Mouse (Mus musculus): Measurements from ENCODE around the gene Pgm1. TPM values are rescaled to one million over a fixed set of nuclear protein-coding genes. Genes with fewer than 3 reads are reported as not detected.

Gene Pgm1
- total and polyA plus RNA-seq, 3 experiments = 47.2 to 102 (median 66.8) TPM

DNA sequence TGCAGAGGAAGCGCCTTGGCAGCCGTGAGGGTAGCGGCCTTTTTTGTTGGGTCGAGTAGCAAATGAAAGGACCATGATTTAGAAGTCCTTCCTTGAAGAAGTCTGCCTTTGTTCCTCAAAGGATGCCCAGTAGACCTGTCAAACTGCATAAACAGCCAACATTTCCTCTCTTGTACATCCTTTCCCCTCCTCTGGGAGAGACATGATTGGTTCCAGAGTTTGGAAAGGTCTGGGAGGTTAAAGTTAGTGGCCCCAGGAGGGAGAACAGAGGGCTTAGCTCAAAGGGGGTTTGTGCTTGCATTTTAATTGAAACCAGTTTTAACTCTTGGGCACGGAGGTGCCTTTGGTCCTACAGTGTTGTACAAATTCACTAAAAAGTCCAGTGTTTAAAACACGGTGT lies 37.3 kb downstream of the Pgm1 start:
- no peak for ATAC-seq (ENCODE audit: extremely low read depth, insufficient number of reproducible peaks, low FRiP score, poor library complexity, severe bottlenecking)

DNA sequence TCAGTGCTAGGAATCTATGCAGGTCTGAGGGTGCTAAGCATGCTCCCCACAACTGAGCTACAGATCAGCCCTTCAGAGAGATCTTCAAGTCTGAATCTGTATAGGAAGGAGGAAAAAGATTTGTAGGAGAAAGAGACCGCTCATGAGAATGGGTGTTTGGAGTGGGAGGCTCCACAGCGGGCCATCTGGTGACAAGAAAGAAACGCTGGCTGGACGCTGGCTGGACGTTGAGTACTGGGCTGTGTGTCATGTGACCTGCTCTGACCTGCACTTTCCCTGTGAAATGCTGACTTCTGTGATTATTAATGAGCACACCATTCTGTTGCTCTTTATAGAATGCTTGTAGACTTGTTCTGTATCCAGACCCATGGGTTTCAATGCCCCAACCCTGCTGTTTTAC lies 40.1 kb downstream of the Pgm1 start:
- Histone ChIP-seq H3K9me3 (replicated peaks) (no peaks in the 10 kb centered on the region), H3K4me1 (ENCODE audit: insufficient read depth, low read depth, low read length) (no peaks in the 10 kb centered on the region), H3K36me3 (replicated peaks) (peaks cover 89% of the 10 kb centered on the region)

More for the DNA sequence above, 37.3 kb downstream of the Pgm1 start:
- H3K4me3 ChIP-seq (ENCODE audit: low read depth, low read length) = no peak overlapping the region
- no peaks in the 10 kb centered on the region for H3K4me1 ChIP-seq (ENCODE audit: insufficient read depth, low read depth, low read length)
- H3K27me3 ChIP-seq (ENCODE audit: insufficient read depth, low read length) = no peaks in the 10 kb centered on the region
- no peak for DNase-seq (ENCODE audit: low spot score)
- TF ChIP-seq GATA2 (IDR thresholded peaks at IDR 0.05; ENCODE audit: borderline replicate concordance, low read depth, low read length) = no peak
- TF ChIP-seq TAL1 (conservative IDR thresholded peaks at IDR 0.05; ENCODE audit: low read depth, low read length) = no peak
- TF ChIP-seq GATA1 (IDR thresholded peaks at IDR 0.05; ENCODE audit: borderline replicate concordance, low read length) = no peak
- TF ChIP-seq CTCF (IDR thresholded peaks at IDR 0.05; ENCODE audit: low read depth, low read length) = no peak
- peaks cover 90% of the 10 kb centered on the region for H3K36me3 ChIP-seq (replicated peaks)
- H3K9me3 ChIP-seq (replicated peaks) = no peaks in the 10 kb centered on the region

DNA sequence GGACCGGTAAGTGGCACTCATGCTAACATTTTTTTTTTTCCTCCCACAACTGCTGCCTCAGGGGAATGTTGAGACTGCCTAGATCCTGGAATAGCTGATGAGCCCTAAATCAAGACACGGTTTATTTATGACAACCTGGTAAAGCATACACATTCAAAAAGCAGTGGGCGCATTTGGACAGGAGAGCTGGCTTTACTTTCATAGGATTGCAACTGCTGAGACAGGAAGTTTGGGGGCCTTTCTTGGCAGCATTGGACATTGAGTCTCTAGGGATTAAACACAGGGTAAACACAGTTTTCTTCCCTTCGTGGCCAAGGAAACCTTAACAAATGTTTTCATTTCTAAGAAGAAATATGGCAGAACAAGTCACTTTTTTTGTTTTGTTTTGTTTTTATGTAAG lies 40.9 kb downstream of the Pgm1 start:
- TF ChIP-seq CTCF (IDR thresholded peaks at IDR 0.05; ENCODE audit: low read depth, low read length) = no peak
- no peak for TF ChIP-seq TAL1 (conservative IDR thresholded peaks at IDR 0.05; ENCODE audit: low read depth, low read length)
- TF ChIP-seq GATA1 (IDR thresholded peaks at IDR 0.05; ENCODE audit: borderline replicate concordance, low read length) = no peak
- TF ChIP-seq POLR2AphosphoS5 (IDR thresholded peaks at IDR 0.05; ENCODE audit: insufficient replicate concordance, low read depth, low read length) = no peak
- no peak for TF ChIP-seq GATA2 (IDR thresholded peaks at IDR 0.05; ENCODE audit: borderline replicate concordance, low read depth, low read length)
- Histone ChIP-seq H3K27me3 (ENCODE audit: insufficient read depth, low read length) (no peaks in the 10 kb centered on the region), H3K9me3 (replicated peaks) (no peaks in the 10 kb centered on the region), H3K4me1 (ENCODE audit: insufficient read depth, low read depth, low read length) (no peaks in the 10 kb centered on the region), H3K4me3 (ENCODE audit: low read depth, low read length) (no peak overlapping the region), H3K36me3 (replicated peaks) (peaks cover 91% of the 10 kb centered on the region)
- ATAC-seq (ENCODE audit: extremely low read depth, insufficient number of reproducible peaks, low FRiP score, poor library complexity, severe bottlenecking) (no peak), DNase-seq (ENCODE audit: low spot score) (no peak)

More for the DNA sequence above, 40.1 kb downstream of the Pgm1 start:
- no peak for DNase-seq (ENCODE audit: low spot score)
- Histone ChIP-seq H3K4me3 (ENCODE audit: low read depth, low read length) (no peak overlapping the region), H3K27me3 (ENCODE audit: insufficient read depth, low read length) (no peaks in the 10 kb centered on the region)
- TF ChIP-seq GATA1 (IDR thresholded peaks at IDR 0.05; ENCODE audit: borderline replicate concordance, low read length) (no peak), POLR2AphosphoS5 (IDR thresholded peaks at IDR 0.05; ENCODE audit: insufficient replicate concordance, low read depth, low read length) (no peak), TAL1 (conservative IDR thresholded peaks at IDR 0.05; ENCODE audit: low read depth, low read length) (no peak), CTCF (IDR thresholded peaks at IDR 0.05; ENCODE audit: low read depth, low read length) (no peak), GATA2 (IDR thresholded peaks at IDR 0.05; ENCODE audit: borderline replicate concordance, low read depth, low read length) (no peak)
- ATAC-seq (ENCODE audit: extremely low read depth, insufficient number of reproducible peaks, low FRiP score, poor library complexity, severe bottlenecking) = no peak

DNA sequence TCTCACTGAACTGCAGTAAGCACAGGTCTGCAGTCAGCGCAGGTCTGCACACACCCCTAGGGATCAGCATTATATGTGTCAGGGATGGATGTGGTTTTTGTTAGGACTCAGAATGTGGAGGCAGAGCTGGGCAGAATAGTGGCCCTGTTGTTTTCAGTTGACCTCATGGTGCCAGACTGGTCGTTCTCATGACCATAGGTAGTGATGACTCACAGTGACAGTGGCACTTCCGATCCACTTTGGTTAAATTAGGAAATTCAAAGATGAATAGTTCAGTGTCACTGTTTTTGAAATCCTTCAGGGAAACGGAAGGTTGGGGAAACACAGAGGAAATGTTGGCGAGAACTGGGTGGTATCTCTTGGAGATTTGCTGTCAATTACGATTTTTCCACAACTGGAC lies 43.7 kb downstream of the Pgm1 start:
- Histone ChIP-seq H3K4me1 (ENCODE audit: insufficient read depth, low read depth, low read length) (no peaks in the 10 kb centered on the region), H3K27me3 (ENCODE audit: insufficient read depth, low read length) (no peaks in the 10 kb centered on the region), H3K4me3 (ENCODE audit: low read depth, low read length) (no peak overlapping the region), H3K36me3 (replicated peaks) (peaks cover 88% of the 10 kb centered on the region), H3K9me3 (replicated peaks) (no peaks in the 10 kb centered on the region)
- TF ChIP-seq CTCF (IDR thresholded peaks at IDR 0.05; ENCODE audit: low read depth, low read length) (no peak), GATA2 (IDR thresholded peaks at IDR 0.05; ENCODE audit: borderline replicate concordance, low read depth, low read length) (no peak), GATA1 (IDR thresholded peaks at IDR 0.05; ENCODE audit: borderline replicate concordance, low read length) (no peak), TAL1 (conservative IDR thresholded peaks at IDR 0.05; ENCODE audit: low read depth, low read length) (no peak), POLR2AphosphoS5 (IDR thresholded peaks at IDR 0.05; ENCODE audit: insufficient replicate concordance, low read depth, low read length) (no peak)
- DNase-seq (ENCODE audit: low spot score) = no peak
- no peak for ATAC-seq (ENCODE audit: extremely low read depth, insufficient number of reproducible peaks, low FRiP score, poor library complexity, severe bottlenecking)

DNA sequence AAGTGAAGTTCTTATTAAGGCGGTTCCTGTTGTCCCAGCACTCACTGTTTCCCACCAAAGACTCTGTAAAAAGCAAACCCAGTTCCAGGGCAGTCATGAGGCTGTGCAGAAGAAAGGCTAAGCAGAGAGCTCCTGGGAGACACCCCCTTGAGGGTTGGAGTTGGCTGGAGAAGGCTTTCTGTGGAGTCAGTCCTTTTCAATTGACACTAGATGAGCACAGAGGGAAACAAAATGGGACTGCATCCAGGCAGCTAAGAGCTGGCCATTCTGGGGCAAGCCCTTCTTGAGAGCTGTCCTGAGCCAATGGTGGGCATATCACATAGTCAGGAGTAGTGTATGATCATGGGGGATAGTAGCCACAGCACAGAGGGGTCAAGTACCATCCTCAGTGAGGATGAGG lies 44.7 kb downstream of the Pgm1 start:
- Histone ChIP-seq H3K4me3 (ENCODE audit: low read depth, low read length) (no peak overlapping the region), H3K9me3 (replicated peaks) (no peaks in the 10 kb centered on the region), H3K36me3 (replicated peaks) (peaks cover 83% of the 10 kb centered on the region), H3K4me1 (ENCODE audit: insufficient read depth, low read depth, low read length) (no peaks in the 10 kb centered on the region), H3K27me3 (ENCODE audit: insufficient read depth, low read length) (no peaks in the 10 kb centered on the region)
- ATAC-seq (ENCODE audit: extremely low read depth, insufficient number of reproducible peaks, low FRiP score, poor library complexity, severe bottlenecking) (no peak), DNase-seq (ENCODE audit: low spot score) (no peak)
- TF ChIP-seq GATA1 (IDR thresholded peaks at IDR 0.05; ENCODE audit: borderline replicate concordance, low read length) = no peak
- TF ChIP-seq CTCF (IDR thresholded peaks at IDR 0.05; ENCODE audit: low read depth, low read length) = no peak
- no peak for TF ChIP-seq TAL1 (conservative IDR thresholded peaks at IDR 0.05; ENCODE audit: low read depth, low read length)
- no peak for TF ChIP-seq POLR2AphosphoS5 (IDR thresholded peaks at IDR 0.05; ENCODE audit: insufficient replicate concordance, low read depth, low read length)
- TF ChIP-seq GATA2 (IDR thresholded peaks at IDR 0.05; ENCODE audit: borderline replicate concordance, low read depth, low read length) = no peak

DNA sequence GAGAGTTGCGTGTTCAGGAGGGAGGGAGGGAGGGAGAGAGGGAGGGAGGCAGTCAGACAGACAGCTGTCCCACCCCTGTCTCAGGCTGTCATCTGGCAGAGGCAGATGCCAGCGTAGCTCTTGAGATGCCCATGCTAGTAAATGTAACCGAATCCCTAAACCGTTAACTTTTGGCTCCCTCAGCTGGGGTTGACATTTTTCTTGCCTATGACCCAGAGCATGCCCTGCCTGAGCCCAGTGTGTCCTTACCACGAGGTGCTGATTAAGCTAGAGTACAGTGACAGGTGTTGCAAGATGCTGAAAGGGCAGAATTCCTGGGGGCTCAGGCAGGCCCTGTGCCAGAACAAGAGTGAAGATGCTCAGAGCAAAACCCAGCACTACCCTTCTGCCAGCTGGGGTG lies 45.2 kb downstream of the Pgm1 start:
- no peak for DNase-seq (ENCODE audit: low spot score)
- Histone ChIP-seq H3K4me3 (ENCODE audit: low read depth, low read length) (no peak overlapping the region), H3K36me3 (replicated peaks) (peaks cover 82% of the 10 kb centered on the region), H3K9me3 (replicated peaks) (no peaks in the 10 kb centered on the region), H3K4me1 (ENCODE audit: insufficient read depth, low read depth, low read length) (no peaks in the 10 kb centered on the region), H3K27me3 (ENCODE audit: insufficient read depth, low read length) (no peaks in the 10 kb centered on the region)
- ATAC-seq (ENCODE audit: extremely low read depth, insufficient number of reproducible peaks, low FRiP score, poor library complexity, severe bottlenecking) = no peak
- TF ChIP-seq GATA2 (IDR thresholded peaks at IDR 0.05; ENCODE audit: borderline replicate concordance, low read depth, low read length) (no peak), GATA1 (IDR thresholded peaks at IDR 0.05; ENCODE audit: borderline replicate concordance, low read length) (no peak), CTCF (IDR thresholded peaks at IDR 0.05; ENCODE audit: low read depth, low read length) (no peak), TAL1 (conservative IDR thresholded peaks at IDR 0.05; ENCODE audit: low read depth, low read length) (no peak), POLR2AphosphoS5 (IDR thresholded peaks at IDR 0.05; ENCODE audit: insufficient replicate concordance, low read depth, low read length) (no peak)

Data from G1E (cell line).